Mouse (Mus musculus): ENCODE measurements at regions not wholly inside any gene's neighbourhood (a gene's known extent, or its start where the extent isn't known, plus 50 kb on each side); places are given as distances from the start of the nearest gene placed in this dataset.
A peak's percentile ranks its signal among the peaks of the same experiment; 100 is the strongest.
"Not testable (repeated sequence)": the region's sequence is repeated elsewhere in the genome, so short reads cannot be mapped to it uniquely, and the experiment has no call there.

DNA sequence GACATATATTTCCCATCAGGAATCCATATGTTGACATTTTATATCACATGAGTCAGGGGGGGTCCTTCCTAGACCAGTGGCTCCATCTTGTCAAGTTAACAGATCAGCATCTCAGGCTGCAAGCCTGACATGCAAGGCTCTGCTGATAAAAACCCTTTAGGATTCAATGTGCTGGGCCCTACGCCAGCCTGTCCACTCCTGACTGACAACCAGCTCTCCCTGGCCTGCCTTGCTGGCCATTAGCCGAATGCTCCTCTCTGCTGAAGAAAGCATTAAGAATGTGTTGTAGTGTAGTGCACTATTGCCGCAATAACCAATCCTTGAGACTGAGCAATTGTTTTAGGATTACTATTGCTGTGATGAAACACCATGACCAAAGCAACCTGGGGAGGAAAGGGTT lies 114.3 kb upstream of the Ywhaq start:
- H3K4me3 ChIP-seq (ENCODE audit: insufficient read depth, low read depth, low read length): no peak overlapping the region
- H3K79me2 ChIP-seq (ENCODE audit: control insufficient read depth, insufficient read depth, low read length): no peaks in the 10 kb centered on the region
- TF ChIP-seq POLR2A (IDR thresholded peaks at IDR 0.05; ENCODE audit: extremely low read depth, insufficient read depth, low read length) (no peak), CTCF (IDR thresholded peaks at IDR 0.05; ENCODE audit: low read depth, low read length) (no peak)
- no peak for DNase-seq (ENCODE audit: extremely low read depth, low read depth, low spot score)
- H3K27ac ChIP-seq (replicated peaks; ENCODE audit: insufficient read depth, low read depth, low read length): no peak overlapping the region
- H3K27me3 ChIP-seq (ENCODE audit: control insufficient read depth, insufficient read depth, low read length): no peaks in the 10 kb centered on the region
- WGBS: 90% methylated on average over 3 of the region's 3 CpGs
- H3K4me1 ChIP-seq (ENCODE audit: control insufficient read depth, insufficient read depth, low read length): no peaks in the 10 kb centered on the region
- no peak overlapping the region for H3K9ac ChIP-seq (ENCODE audit: low read depth, low read length)
- H3K36me3 ChIP-seq (ENCODE audit: control insufficient read depth, insufficient read depth, low read length): no peaks in the 10 kb centered on the region

DNA sequence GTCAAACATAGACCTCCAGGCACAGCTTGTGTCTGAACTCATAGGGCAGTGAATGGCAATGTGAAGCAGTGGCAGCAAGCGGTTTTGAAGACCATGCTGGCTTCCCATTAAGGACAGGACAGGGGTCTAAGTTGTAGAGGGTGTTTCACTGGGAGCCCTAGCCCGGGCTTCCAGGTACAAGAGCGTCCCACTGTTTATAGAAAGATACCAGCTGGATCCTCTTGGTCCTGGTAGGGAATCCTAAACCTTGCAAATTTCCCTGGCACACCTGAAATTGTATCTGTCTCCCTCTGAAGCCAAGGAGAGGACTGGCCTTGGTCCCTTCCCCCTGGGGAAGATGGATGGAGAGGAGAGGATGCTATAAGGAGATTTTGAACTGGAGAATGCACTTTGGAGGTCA lies 111.9 kb upstream of the Ywhaq start:
- H3K36me3 ChIP-seq (ENCODE audit: control insufficient read depth, insufficient read depth, low read length); H3K9ac ChIP-seq (ENCODE audit: low read depth, low read length); DNase-seq (ENCODE audit: extremely low read depth, low read depth, low spot score); H3K4me1 ChIP-seq (ENCODE audit: control insufficient read depth, insufficient read depth, low read length); H3K4me3 ChIP-seq (ENCODE audit: insufficient read depth, low read depth, low read length); H3K79me2 ChIP-seq (ENCODE audit: control insufficient read depth, insufficient read depth, low read length); H3K27me3 ChIP-seq (ENCODE audit: control insufficient read depth, insufficient read depth, low read length); H3K27ac ChIP-seq (replicated peaks; ENCODE audit: insufficient read depth, low read depth, low read length): not testable (repeated sequence)
- 84% methylated on average over 3 of the region's 3 CpGs for WGBS

DNA sequence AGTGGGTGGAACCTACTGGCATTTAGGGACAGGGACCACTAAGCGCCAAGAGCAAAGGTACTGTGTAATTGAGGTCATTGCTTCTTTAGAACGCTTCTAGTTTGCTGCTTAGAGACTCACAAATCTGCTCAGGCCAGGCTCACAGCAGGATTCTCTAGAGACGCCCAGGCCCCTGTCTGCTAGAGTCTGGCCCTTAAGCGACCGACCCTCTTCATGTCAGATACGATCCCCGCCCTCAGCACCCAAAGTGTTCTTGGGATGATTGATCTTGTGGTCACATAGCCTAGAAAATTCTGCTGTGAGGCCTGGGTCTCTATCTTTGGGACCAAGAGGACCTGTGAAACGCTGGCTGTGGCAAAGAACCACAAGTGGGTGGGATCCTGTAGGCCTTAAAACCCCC lies 109.9 kb upstream of the Ywhaq start:
- not testable (repeated sequence) for H3K27ac ChIP-seq (replicated peaks; ENCODE audit: insufficient read depth, low read depth, low read length); H3K4me1 ChIP-seq (ENCODE audit: control insufficient read depth, insufficient read depth, low read length); H3K4me3 ChIP-seq (ENCODE audit: insufficient read depth, low read depth, low read length); H3K79me2 ChIP-seq (ENCODE audit: control insufficient read depth, insufficient read depth, low read length); H3K27me3 ChIP-seq (ENCODE audit: control insufficient read depth, insufficient read depth, low read length); H3K36me3 ChIP-seq (ENCODE audit: control insufficient read depth, insufficient read depth, low read length); DNase-seq (ENCODE audit: extremely low read depth, low read depth, low spot score); H3K9ac ChIP-seq (ENCODE audit: low read depth, low read length)
- WGBS: 83% methylated on average over 8 of the region's 8 CpGs

DNA sequence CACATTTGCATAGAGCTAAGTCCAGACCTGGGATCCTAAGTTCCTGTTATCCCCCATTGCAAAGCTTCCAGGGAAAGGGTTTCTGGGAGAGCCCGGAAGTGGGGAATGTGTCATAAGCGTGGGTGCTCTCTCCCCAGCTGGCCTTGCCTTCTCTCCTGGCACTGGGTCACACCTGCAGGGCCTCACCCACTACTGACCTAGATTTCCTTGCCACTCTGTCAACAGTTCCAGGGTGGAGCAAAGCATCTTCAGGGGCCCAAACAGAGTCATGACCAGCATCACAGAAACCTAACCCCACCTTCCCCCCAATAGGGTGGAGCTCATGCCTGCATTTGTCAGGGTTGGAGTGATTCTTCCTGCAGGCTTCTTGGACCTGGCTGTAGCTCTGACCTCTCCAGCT lies 109.5 kb upstream of the Ywhaq start:
- H3K9ac ChIP-seq (ENCODE audit: low read depth, low read length); H3K27ac ChIP-seq (replicated peaks; ENCODE audit: insufficient read depth, low read depth, low read length); H3K4me1 ChIP-seq (ENCODE audit: control insufficient read depth, insufficient read depth, low read length); H3K27me3 ChIP-seq (ENCODE audit: control insufficient read depth, insufficient read depth, low read length); H3K4me3 ChIP-seq (ENCODE audit: insufficient read depth, low read depth, low read length); DNase-seq (ENCODE audit: extremely low read depth, low read depth, low spot score); H3K36me3 ChIP-seq (ENCODE audit: control insufficient read depth, insufficient read depth, low read length); H3K79me2 ChIP-seq (ENCODE audit: control insufficient read depth, insufficient read depth, low read length): not testable (repeated sequence)
- WGBS: 30% methylated on average over 2 of the region's 2 CpGs

DNA sequence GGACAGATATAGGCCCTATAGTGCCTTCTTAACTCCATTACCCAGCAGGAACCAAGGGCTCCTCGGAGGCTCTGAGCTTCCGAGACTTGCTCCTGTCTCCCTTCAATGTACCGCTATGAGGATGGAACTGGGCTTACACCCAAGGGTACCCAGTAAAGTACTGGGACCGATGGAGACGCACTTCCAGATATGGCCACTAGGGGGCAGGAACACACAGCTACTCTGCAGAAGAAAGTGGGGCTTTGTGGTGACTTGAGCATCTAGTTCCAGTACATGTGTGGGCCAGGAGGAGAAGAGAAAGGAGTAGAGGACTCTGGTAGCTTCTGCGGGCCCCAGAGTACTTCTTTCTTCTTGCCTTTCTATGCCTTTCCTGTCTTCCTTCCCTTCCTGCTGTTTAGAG lies 108.1 kb upstream of the Ywhaq start:
- DNase-seq (ENCODE audit: extremely low read depth, low read depth, low spot score); H3K4me1 ChIP-seq (ENCODE audit: control insufficient read depth, insufficient read depth, low read length); H3K4me3 ChIP-seq (ENCODE audit: insufficient read depth, low read depth, low read length); H3K36me3 ChIP-seq (ENCODE audit: control insufficient read depth, insufficient read depth, low read length); H3K27ac ChIP-seq (replicated peaks; ENCODE audit: insufficient read depth, low read depth, low read length); H3K9ac ChIP-seq (ENCODE audit: low read depth, low read length); H3K27me3 ChIP-seq (ENCODE audit: control insufficient read depth, insufficient read depth, low read length); H3K79me2 ChIP-seq (ENCODE audit: control insufficient read depth, insufficient read depth, low read length): not testable (repeated sequence)
- whole genome bisulfite sequencing: 29% methylated on average over 6 of the region's 6 CpGs
- peak; percentile 48 for TF ChIP-seq CTCF (IDR thresholded peaks at IDR 0.05; ENCODE audit: low read depth, low read length)

DNA sequence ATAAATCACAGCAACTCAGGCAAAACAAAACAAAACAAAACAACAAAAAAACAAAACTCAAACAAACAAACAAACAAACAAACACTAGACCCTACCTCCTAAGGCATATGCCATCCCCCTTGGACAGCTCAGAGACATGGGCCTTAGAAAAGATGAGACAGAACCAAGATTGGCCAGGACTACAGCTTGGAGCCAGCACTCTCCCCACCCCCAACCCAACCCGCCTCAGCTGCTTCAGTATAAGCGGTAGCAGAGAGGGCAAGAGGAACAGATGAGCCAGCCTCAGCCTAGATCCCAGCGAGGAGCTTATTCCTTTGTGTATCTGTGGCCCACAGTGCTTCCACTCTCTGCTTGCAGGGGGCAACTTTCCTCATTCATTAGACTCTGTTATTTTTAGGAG lies 105.2 kb upstream of the Ywhaq start:
- WGBS: 72% methylated on average over 3 of the region's 3 CpGs
- Histone ChIP-seq H3K36me3 (ENCODE audit: control insufficient read depth, insufficient read depth, low read length) (no peaks in the 10 kb centered on the region), H3K79me2 (ENCODE audit: control insufficient read depth, insufficient read depth, low read length) (no peaks in the 10 kb centered on the region), H3K4me3 (ENCODE audit: insufficient read depth, low read depth, low read length) (no peak overlapping the region), H3K9ac (ENCODE audit: low read depth, low read length) (no peak overlapping the region), H3K27me3 (ENCODE audit: control insufficient read depth, insufficient read depth, low read length) (no peaks in the 10 kb centered on the region), H3K27ac (replicated peaks; ENCODE audit: insufficient read depth, low read depth, low read length) (no peak overlapping the region), H3K4me1 (ENCODE audit: control insufficient read depth, insufficient read depth, low read length) (no peaks in the 10 kb centered on the region)
- no peak for DNase-seq (ENCODE audit: extremely low read depth, low read depth, low spot score)
- TF ChIP-seq CTCF (IDR thresholded peaks at IDR 0.05; ENCODE audit: low read depth, low read length) (no peak), POLR2A (IDR thresholded peaks at IDR 0.05; ENCODE audit: extremely low read depth, insufficient read depth, low read length) (no peak)

DNA sequence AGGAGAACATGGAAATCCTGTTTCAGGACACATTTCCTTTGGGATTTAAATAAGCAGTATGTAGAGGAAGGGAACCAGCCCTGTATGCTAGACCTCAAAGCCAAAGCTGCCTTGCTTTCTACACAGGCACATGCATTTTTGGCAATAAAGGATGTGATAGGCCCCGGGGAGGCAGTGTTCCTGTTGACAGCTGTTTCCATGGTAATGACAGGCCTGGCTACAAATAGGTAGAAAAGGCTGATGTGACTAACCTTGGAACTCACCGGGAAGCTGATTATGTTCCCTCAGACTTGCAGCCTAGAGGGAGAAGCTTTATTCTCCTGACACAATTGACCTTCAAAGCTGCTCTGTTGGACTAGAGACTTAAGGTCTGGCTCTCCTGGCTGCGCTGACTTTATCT lies 101.6 kb upstream of the Ywhaq start:
- DNase-seq (ENCODE audit: extremely low read depth, low read depth, low spot score): no peak
- Histone ChIP-seq H3K4me1 (ENCODE audit: control insufficient read depth, insufficient read depth, low read length) (no peaks in the 10 kb centered on the region), H3K4me3 (ENCODE audit: insufficient read depth, low read depth, low read length) (no peak overlapping the region), H3K36me3 (ENCODE audit: control insufficient read depth, insufficient read depth, low read length) (no peaks in the 10 kb centered on the region), H3K79me2 (ENCODE audit: control insufficient read depth, insufficient read depth, low read length) (no peaks in the 10 kb centered on the region), H3K27ac (replicated peaks; ENCODE audit: insufficient read depth, low read depth, low read length) (no peak overlapping the region), H3K9ac (ENCODE audit: low read depth, low read length) (no peak overlapping the region), H3K27me3 (ENCODE audit: control insufficient read depth, insufficient read depth, low read length) (no peaks in the 10 kb centered on the region)
- WGBS: 50% methylated on average over 3 of the region's 3 CpGs
- TF ChIP-seq POLR2A (IDR thresholded peaks at IDR 0.05; ENCODE audit: extremely low read depth, insufficient read depth, low read length) (no peak), CTCF (IDR thresholded peaks at IDR 0.05; ENCODE audit: low read depth, low read length) (no peak)
